Mouse (Mus musculus): Measurements from ENCODE around the gene Pomgnt1. TPM values are rescaled to one million over a fixed set of nuclear protein-coding genes. Genes with fewer than 3 reads are reported as not detected.

Gene Pomgnt1
- total and polyA plus RNA-seq, 3 experiments, result 33.0 to 40.7 (median 40.2) TPM

DNA sequence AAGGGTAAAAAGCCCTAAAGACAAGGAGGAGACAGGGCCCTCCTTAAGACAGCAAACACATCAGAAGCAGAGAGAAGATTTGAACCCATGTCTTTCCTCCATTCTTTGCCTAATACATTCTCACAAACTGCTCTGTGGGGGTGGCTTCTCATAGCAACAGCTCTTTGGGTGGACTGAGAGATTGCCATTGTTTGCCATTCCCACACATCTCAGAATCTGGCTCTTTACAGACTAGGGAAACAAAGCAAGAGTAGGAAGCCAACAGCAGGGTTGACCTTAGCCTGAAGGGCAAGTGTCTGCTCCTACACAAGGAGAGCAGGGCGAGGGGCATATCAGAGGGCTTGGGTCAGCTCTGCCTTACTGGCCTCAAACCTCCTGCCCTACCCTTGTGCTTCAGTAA is 18.1 kb downstream of the Pomgnt1 start:
- dilution Hi-C loops (cut with MboI; ENCODE audit: extremely low pct_ligation_motif_present, extremely low pct_unique_long_range_greater_than_20kb, low sequenced_read_pairs), result no loop called here
- Histone ChIP-seq H3K4me2 (ENCODE audit: insufficient read depth, low read depth, poor library complexity, severe bottlenecking) (no peak overlapping the region), H3K27me3 (replicated peaks) (peaks cover 3% of the 10 kb centered on the region)

DNA sequence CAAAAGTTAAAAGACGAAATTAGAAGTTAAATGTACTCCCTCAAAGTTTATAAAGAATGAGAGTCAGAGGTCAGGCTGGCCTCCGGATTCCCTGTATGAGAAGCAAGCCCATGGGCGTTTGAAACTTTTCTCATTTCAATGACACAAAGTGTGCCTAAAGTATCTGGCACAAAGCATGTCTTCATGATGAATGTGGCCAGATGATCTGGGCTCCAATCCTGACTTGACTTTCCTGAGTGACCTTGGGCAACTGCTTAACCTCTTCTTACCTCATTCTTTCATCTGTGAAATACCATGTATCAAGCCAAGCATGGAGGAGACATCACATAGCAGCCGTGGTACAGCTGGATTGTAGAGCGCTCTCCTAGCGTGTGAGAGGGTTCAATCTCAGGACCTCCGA is 18.6 kb downstream of the Pomgnt1 start:
- Histone ChIP-seq H3K79me2 (replicated peaks; ENCODE audit: control insufficient read depth, extremely low read depth, insufficient read depth, poor library complexity, severe bottlenecking) (no peaks in the 10 kb centered on the region), H3K27ac (ENCODE audit: insufficient read depth, low read depth) (no peak overlapping the region), H3K4me3 (replicated peaks in 1 of 3; ENCODE audit: low read depth in 2 of 3, low read length in 2 of 3, poor library complexity in 1 of 3) (no peak overlapping the region), H3K9ac (ENCODE audit: insufficient read depth, low read depth) (no peak overlapping the region), H3K4me1 (ENCODE audit: control insufficient read depth in 1 of 2, insufficient read depth in 2 of 2) (peaks cover 4 to 28% of the 10 kb centered on the region in 2 experiments), H3K9me3 (replicated peaks; ENCODE audit: low read length) (peaks cover 2% of the 10 kb centered on the region), H3K36me3 (replicated peaks in 1 of 2; ENCODE audit: control insufficient read depth in 1 of 2, insufficient read depth in 1 of 2, low read length in 1 of 2) (no peaks in the 10 kb centered on the region), H3K27me3 (replicated peaks) (peaks cover 3% of the 10 kb centered on the region), H3K4me2 (ENCODE audit: insufficient read depth, low read depth, poor library complexity, severe bottlenecking) (no peak overlapping the region)
- in situ Hi-C loops (cut with MboI; ENCODE audit: low pct_ligation_motif_present, low pct_unique_long_range_greater_than_20kb, low sequenced_read_pairs) (no loop called here), dilution Hi-C loops (cut with MboI; ENCODE audit: extremely low pct_ligation_motif_present, extremely low pct_unique_long_range_greater_than_20kb, low sequenced_read_pairs) (no loop called here)
- TF ChIP-seq IRF4 (IDR thresholded peaks at IDR 0.05; ENCODE audit: low read depth, low read length), result no peak
- TF ChIP-seq E2F4 (IDR thresholded peaks at IDR 0.05; ENCODE audit: insufficient replicate concordance, low read depth, low read length), result no peak
- TF ChIP-seq ZNF384 (IDR thresholded peaks at IDR 0.05; ENCODE audit: low read depth, low read length), result no peak
- TF ChIP-seq EP300 (IDR thresholded peaks at IDR 0.05; ENCODE audit: low read length), result no peak
- no peak for TF ChIP-seq NELFE (IDR thresholded peaks at IDR 0.05; ENCODE audit: low read depth, low read length)
- TF ChIP-seq ELF1 (IDR thresholded peaks at IDR 0.05; ENCODE audit: low read depth, low read length), result no peak
- TF ChIP-seq SMC3 (IDR thresholded peaks at IDR 0.05; ENCODE audit: low read depth, low read length), result no peak
- TF ChIP-seq USF2 (conservative IDR thresholded peaks at IDR 0.05; ENCODE audit: low read depth, low read length), result no peak
- no peak for TF ChIP-seq POLR2AphosphoS2 (IDR thresholded peaks at IDR 0.05; ENCODE audit: low read depth, low read length)
- TF ChIP-seq POLR2A (IDR thresholded peaks at IDR 0.05; ENCODE audit: low read depth, low read length), result no peak
- TF ChIP-seq MYC (IDR thresholded peaks at IDR 0.05; ENCODE audit: low read depth, low read length), result no peak
- no peak for TF ChIP-seq MEF2A (IDR thresholded peaks at IDR 0.05; ENCODE audit: borderline replicate concordance, low read depth, low read length)
- TF ChIP-seq TBP (conservative IDR thresholded peaks at IDR 0.05; ENCODE audit: low read depth, low read length), result no peak
- TF ChIP-seq HCFC1 (IDR thresholded peaks at IDR 0.05; ENCODE audit: low read depth, low read length), result no peak
- no peak for TF ChIP-seq GABPA (IDR thresholded peaks at IDR 0.05; ENCODE audit: insufficient replicate concordance, low read depth, low read length)
- no peak for TF ChIP-seq CTCF (conservative IDR thresholded peaks at IDR 0.05 in 1 of 2, IDR thresholded peaks at IDR 0.05 in 1 of 2; ENCODE audit: low read depth in 2 of 2, low read length in 2 of 2)
- no peak for TF ChIP-seq ZMIZ1 (IDR thresholded peaks at IDR 0.05; ENCODE audit: low read depth, low read length)
- TF ChIP-seq TCF12 (IDR thresholded peaks at IDR 0.05; ENCODE audit: low read depth, low read length), result no peak
- TF ChIP-seq CHD1 (IDR thresholded peaks at IDR 0.05; ENCODE audit: low read depth, low read length), result no peak
- no peak for DNase-seq (ENCODE audit: extremely low read depth)

More for the DNA sequence above, 18.1 kb downstream of the Pomgnt1 start:
- no peaks in the 10 kb centered on the region for H3K36me3 ChIP-seq (replicated peaks in 1 of 2; ENCODE audit: control insufficient read depth in 1 of 2, insufficient read depth in 1 of 2, low read length in 1 of 2)
- no peak overlapping the region for H3K4me3 ChIP-seq (replicated peaks in 1 of 3; ENCODE audit: low read depth in 2 of 3, low read length in 2 of 3, poor library complexity in 1 of 3)
- TF ChIP-seq PAX5 (IDR thresholded peaks at IDR 0.05; ENCODE audit: low read length), result no peak
- no peak for TF ChIP-seq MXI1 (IDR thresholded peaks at IDR 0.05; ENCODE audit: low read depth, low read length)
- TF ChIP-seq RAD21 (IDR thresholded peaks at IDR 0.05; ENCODE audit: low read depth, low read length), result no peak
- TF ChIP-seq ZKSCAN1 (IDR thresholded peaks at IDR 0.05; ENCODE audit: borderline replicate concordance, low read depth, low read length), result no peak
- no peak for TF ChIP-seq MAX (IDR thresholded peaks at IDR 0.05; ENCODE audit: low read length)
- H3K9ac ChIP-seq (ENCODE audit: insufficient read depth, low read depth), result no peak overlapping the region
- no peaks in the 10 kb centered on the region for H3K9me3 ChIP-seq (replicated peaks; ENCODE audit: low read length)
- peaks cover 6 to 33% of the 10 kb centered on the region in 2 experiments for H3K4me1 ChIP-seq (ENCODE audit: control insufficient read depth in 1 of 2, insufficient read depth in 2 of 2)
- DNase-seq (ENCODE audit: extremely low read depth), result no peak
- H3K79me2 ChIP-seq (replicated peaks; ENCODE audit: control insufficient read depth, extremely low read depth, insufficient read depth, poor library complexity, severe bottlenecking), result no peaks in the 10 kb centered on the region
- no peak overlapping the region for H3K27ac ChIP-seq (ENCODE audit: insufficient read depth, low read depth)
- in situ Hi-C loops (cut with MboI; ENCODE audit: low pct_ligation_motif_present, low pct_unique_long_range_greater_than_20kb, low sequenced_read_pairs), result no loop called here

All from CH12.LX (cell line).